Mouse (Mus musculus) midbrain, postnatal 0 days (tissue): ENCODE measurements at regions not wholly inside any gene's neighbourhood (a gene's known extent, or its start where the extent isn't known, plus 50 kb on each side); places are given as distances from the start of the nearest gene placed in this dataset.

ENCODE experiments used
- ATAC-seq: fragments of 200-750 bp; cut with Nextera tagmentation; 2 replicates; pipeline ENCODE4 v1.8.0; 2017; ENCODE audit warnings: moderate number of reproducible peaks, mild to moderate bottlenecking, moderate TSS enrichment, moderate library complexity; ENCODE audit not compliant: low FRiP score
- DNase-seq: peaks from one replicate; pipeline ENCODE4 v3.0.0-alpha.2; 2015; ENCODE audit warnings: low spot score
- H3K27ac ChIP-seq: fragments of 300-500 bp; sonication (generic); 2 replicates; pipeline ENCODE4 v1.5.1; 2014; ENCODE audit warnings: low read depth, mild to moderate bottlenecking, low read length, mixed read lengths
- H3K27me3 ChIP-seq: fragments of 300-500 bp; sonication (generic); 2 replicates; pipeline ENCODE4 v1.6.1; 2014; ENCODE audit warnings: low read length, control low read depth, mixed read lengths; ENCODE audit not compliant: insufficient read depth
- H3K36me3 ChIP-seq: fragments of 300-500 bp; sonication (generic); 2 replicates; pipeline ENCODE4 v1.6.1; 2014; ENCODE audit warnings: low read length, control low read depth, mixed read lengths; ENCODE audit not compliant: insufficient read depth
- H3K4me1 ChIP-seq: fragments of 300-500 bp; sonication (generic); 2 replicates; pipeline ENCODE4 v1.6.1; 2014; ENCODE audit warnings: mild to moderate bottlenecking, control low read depth, antibody characterized with exemption, low read length, mixed read lengths; ENCODE audit not compliant: insufficient read depth
- H3K4me2 ChIP-seq: fragments of 300-500 bp; sonication (generic); 2 replicates; pipeline ENCODE4 v1.6.1; 2014; ENCODE audit warnings: low read depth, mild to moderate bottlenecking, low read length, mixed read lengths; ENCODE audit not compliant: poor library complexity, severe bottlenecking
- H3K4me3 ChIP-seq: fragments of 300-500 bp; sonication (generic); 2 replicates; pipeline ENCODE4 v1.5.1; 2014; ENCODE audit warnings: low read depth, mild to moderate bottlenecking, low read length, moderate library complexity
- H3K9ac ChIP-seq: fragments of 300-500 bp; sonication (generic); replicated peaks from 2 replicates; pipeline ENCODE4 v1.6.1; 2014; ENCODE audit warnings: mild to moderate bottlenecking, low read length, moderate library complexity, mixed read lengths; ENCODE audit not compliant: poor library complexity, severe bottlenecking
- H3K9me3 ChIP-seq: fragments of 300-500 bp; sonication (generic); 2 replicates; pipeline ENCODE4 v1.6.1; 2016; ENCODE audit warnings: low read length, control low read depth
- CTCF ChIP-seq: IDR thresholded peaks from 2 replicates; pipeline ENCODE4 v1.5.1; 2016; ENCODE audit warnings: antibody characterized with exemption, mild to moderate bottlenecking
- WGBS: fragments of 180-500 bp; shearing (Covaris S2); extraction: QIAGEN DNeasy Blood & Tissue Kit; methylation state at CpG from one replicate; pipeline ENCODE4 v1.1.7; 2014; 5-methylcytosine and 5-hydroxymethylcytosine counted together

DNA sequence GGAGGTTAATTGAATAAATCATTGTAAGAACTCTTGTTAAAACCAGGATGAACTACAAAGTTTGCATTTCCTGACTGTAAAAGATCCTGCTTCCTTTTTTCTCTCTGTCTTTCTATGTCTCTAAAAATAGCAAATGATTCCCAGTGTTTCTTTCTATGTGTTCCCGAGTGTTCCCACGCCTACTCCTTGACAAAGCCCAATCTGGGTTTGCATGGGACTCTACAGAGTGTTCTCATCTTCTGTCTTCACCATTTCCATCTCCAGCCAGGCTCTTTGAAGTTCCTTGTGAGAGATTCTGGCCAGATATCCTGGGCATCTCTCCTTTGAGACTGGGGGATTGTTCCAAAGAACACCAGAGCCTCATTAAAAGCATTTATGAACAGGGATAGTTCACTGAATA lies 285.0 kb downstream of the Insig2 start:
- H3K4me1 ChIP-seq: no peaks in the 10 kb centered on the region
- 44% methylated on average over 2 of the region's 2 CpGs for WGBS
- H3K9me3 ChIP-seq: no peaks in the 10 kb centered on the region
- H3K9ac ChIP-seq: no peak overlapping the region
- H3K36me3 ChIP-seq: no peaks in the 10 kb centered on the region
- no peak for TF ChIP-seq CTCF
- ATAC-seq (no peak), DNase-seq (no peak)
- no peak overlapping the region for H3K4me2 ChIP-seq
- no peak overlapping the region for H3K27ac ChIP-seq
- H3K4me3 ChIP-seq: no peak overlapping the region
- no peaks in the 10 kb centered on the region for H3K27me3 ChIP-seq

DNA sequence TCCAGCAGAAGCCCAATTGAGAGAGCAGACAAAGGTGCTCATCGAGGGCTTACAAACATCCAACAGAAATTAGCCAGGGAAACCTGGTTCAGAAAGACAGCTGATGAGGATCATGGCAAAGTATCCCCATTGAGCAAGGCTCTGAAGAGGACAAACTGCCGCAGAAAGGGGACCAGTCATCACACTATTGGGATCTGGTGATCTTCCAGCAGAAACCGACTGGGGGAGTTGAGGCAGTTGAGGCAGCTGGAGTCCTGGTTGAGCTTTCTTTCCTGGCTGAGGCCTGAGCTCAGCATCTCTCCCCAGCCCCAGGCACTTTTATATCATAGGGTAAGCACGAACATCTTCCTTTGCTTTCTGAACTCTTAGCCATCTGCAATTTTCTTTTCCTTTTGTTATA lies 282.7 kb downstream of the Insig2 start:
- 90% methylated on average over 4 of the region's 4 CpGs for WGBS
- Histone ChIP-seq H3K4me1 (no peaks in the 10 kb centered on the region), H3K27me3 (no peaks in the 10 kb centered on the region), H3K4me3 (no peak overlapping the region), H3K9me3 (no peaks in the 10 kb centered on the region), H3K9ac (no peak overlapping the region), H3K4me2 (no peak overlapping the region), H3K27ac (no peak overlapping the region), H3K36me3 (no peaks in the 10 kb centered on the region)
- DNase-seq (no peak), ATAC-seq (no peak)
- no peak for TF ChIP-seq CTCF

DNA sequence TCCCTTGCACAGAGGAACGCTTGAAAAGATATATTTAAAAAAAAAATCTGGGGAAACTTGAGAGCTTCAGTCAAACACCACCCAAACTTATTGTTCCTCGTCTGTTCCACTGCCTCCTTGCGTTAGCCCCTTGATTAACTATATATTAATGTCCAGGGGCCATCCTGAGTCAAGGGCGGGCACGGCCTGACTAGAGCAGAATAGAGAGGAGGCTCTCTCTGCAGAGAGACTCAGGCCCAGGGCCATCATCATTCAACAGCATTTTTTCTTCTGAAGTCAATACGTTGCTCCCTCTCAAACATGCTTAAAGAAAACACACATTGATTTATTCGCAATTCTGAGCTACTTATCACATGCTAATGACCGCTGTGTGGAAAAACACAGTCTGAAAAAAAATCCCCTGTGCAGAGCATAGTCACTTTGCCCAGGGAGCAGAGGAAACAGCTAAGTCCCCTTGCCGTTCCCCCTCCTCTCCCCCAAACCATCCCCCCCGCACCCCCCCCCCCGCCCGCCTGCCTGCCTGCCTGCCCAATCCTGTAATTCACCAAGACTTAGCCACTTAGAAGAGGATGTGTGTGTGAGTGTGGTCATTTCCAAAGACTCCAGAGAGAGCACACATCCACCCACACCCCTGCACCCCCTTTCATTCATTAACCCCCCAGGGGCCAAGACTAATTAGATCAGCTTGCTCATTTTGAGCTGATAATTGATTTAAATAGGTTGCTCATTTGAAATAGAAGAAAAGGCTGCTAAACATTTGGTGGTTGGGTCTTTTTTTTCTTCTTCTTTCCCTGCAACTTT lies 281.5 kb downstream of the Insig2 start:
- no peaks in the 10 kb centered on the region for H3K36me3 ChIP-seq
- H3K4me1 ChIP-seq: no peaks in the 10 kb centered on the region
- no peaks in the 10 kb centered on the region for H3K27me3 ChIP-seq
- 15% methylated on average over 12 of the region's 12 CpGs for WGBS
- DNase-seq (peak; percentile 48), ATAC-seq (no peak)
- no peaks in the 10 kb centered on the region for H3K9me3 ChIP-seq
- no peak overlapping the region for H3K4me2 ChIP-seq
- no peak overlapping the region for H3K4me3 ChIP-seq
- no peak for TF ChIP-seq CTCF
- no peak overlapping the region for H3K9ac ChIP-seq
- H3K27ac ChIP-seq: no peak overlapping the region

DNA sequence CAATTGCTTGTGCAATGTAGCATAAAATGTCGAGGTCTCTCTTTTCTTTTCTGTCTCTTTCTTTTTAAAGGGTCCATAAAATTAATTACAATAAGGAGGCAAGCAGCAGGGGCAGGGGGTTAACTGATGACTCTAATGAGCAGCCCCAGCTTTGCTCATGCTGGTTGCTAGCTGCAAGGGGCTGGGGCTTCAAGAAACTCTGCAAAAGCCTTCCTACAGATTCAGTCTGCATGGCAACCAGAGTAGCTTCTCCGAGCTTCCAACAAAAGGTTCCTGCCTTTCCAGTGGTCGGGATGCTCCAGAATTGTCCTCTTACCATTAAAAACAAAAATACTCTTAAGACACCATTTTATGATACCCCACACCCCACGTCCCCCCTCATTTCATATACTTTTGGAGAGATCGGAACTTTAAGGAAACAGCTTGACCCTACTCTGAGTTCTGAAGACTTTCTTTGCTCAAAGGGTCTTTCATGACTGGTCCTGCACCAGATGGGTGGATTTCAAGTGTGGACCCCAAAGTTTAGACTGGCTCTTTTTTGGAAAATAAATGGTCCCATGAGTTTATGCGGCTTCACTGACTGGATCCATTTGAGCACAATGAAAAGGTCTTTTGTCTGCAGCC lies 280.8 kb downstream of the Insig2 start:
- H3K4me3 ChIP-seq: no peak overlapping the region
- no peaks in the 10 kb centered on the region for H3K36me3 ChIP-seq
- WGBS: 32% methylated on average over 6 of the region's 6 CpGs
- no peak overlapping the region for H3K4me2 ChIP-seq
- DNase-seq (peak; percentile 5), ATAC-seq (no peak)
- no peaks in the 10 kb centered on the region for H3K27me3 ChIP-seq
- TF ChIP-seq CTCF: no peak
- H3K4me1 ChIP-seq: no peaks in the 10 kb centered on the region
- no peak overlapping the region for H3K9ac ChIP-seq
- H3K9me3 ChIP-seq: no peaks in the 10 kb centered on the region
- H3K27ac ChIP-seq: no peak overlapping the region

DNA sequence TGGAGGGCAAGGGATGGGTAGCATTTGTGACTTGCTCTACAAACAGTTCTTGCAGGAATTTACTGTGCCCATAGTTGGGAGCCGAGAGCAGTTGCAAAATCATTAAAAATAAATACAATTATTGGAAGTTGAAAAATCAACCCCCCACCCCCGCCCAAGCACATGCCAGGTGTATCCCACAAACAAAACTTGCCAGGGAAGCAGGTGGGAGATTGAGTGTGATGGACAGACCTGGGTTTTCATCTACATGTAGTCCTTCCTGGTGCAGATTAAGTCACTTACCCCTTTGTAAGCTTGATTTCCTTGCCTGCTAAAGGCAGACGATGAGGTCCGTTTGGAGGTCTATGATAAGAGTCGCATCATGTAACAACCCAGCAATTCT lies 280.3 kb downstream of the Insig2 start:
- Histone ChIP-seq H3K9ac (no peak overlapping the region), H3K36me3 (no peaks in the 10 kb centered on the region), H3K27ac (no peak overlapping the region), H3K4me1 (no peaks in the 10 kb centered on the region), H3K4me2 (no peak overlapping the region), H3K4me3 (no peak overlapping the region), H3K27me3 (no peaks in the 10 kb centered on the region), H3K9me3 (no peaks in the 10 kb centered on the region)
- TF ChIP-seq CTCF: no peak
- no peak for DNase-seq
- 71% methylated on average over 5 of the region's 5 CpGs for WGBS
- no peak for ATAC-seq

DNA sequence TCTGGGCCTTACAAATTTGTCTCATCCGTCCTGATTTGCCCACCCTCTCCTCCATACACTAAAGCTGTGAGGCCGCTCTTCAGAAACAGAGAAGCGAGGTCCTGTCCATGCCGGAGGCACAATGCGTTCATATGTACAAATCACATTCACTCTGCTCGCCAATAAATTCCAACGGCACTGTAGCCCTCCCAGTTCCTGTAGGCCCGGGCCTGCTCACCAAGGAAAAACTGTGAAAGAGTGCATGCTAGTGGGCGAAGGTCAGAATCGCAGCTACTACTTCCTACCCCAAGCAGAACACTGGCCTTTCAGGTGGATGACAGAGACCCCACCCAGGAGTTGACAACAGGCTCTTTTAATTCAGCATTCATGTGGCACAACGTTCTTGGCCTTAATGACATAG lies 278.7 kb downstream of the Insig2 start:
- Histone ChIP-seq H3K36me3 (no peaks in the 10 kb centered on the region), H3K4me2 (no peak overlapping the region), H3K27ac (peak overlapping the region; percentile 26; the same call in 1 of the 2 replicates), H3K27me3 (no peaks in the 10 kb centered on the region), H3K9me3 (no peaks in the 10 kb centered on the region), H3K4me3 (no peak overlapping the region), H3K9ac (no peak overlapping the region), H3K4me1 (no peaks in the 10 kb centered on the region)
- DNase-seq (peak; percentile 75), ATAC-seq (no peak; the same call in 1 of the 2 replicates)
- TF ChIP-seq CTCF: peak; percentile 75
- 22% methylated on average over 11 of the region's 11 CpGs for WGBS
